Mouse (Mus musculus): ENCODE data around the gene Fbxw21.

DNA sequence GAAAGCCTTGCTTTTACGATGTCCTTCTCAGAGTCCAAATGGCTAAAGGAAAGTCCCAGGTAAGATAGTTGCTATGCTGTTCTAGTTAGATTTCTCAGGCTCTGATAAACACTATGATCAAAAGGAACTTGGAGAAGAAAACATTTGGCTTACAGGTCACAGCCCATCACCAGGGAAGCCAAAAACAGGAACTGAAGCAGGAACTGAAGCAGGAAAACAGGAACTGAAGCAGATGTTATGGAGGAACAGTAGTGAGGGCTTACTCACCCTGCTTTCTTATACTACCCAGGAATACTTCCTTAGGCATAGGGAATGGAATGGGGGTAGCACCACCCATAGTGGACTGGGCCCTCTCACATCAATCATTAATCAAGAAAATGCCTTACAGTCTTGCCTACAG, 38.5 kb upstream of the Fbxw21 start:
- TF ChIP-seq CTCF (IDR thresholded peaks at IDR 0.05; ENCODE audit: low read depth, low read length) (no peak), GATA2 (IDR thresholded peaks at IDR 0.05; ENCODE audit: borderline replicate concordance, low read depth, low read length) (no peak), GATA1 (IDR thresholded peaks at IDR 0.05; ENCODE audit: borderline replicate concordance, low read length) (no peak), TAL1 (conservative IDR thresholded peaks at IDR 0.05; ENCODE audit: low read depth, low read length) (no peak), POLR2AphosphoS5 (IDR thresholded peaks at IDR 0.05; ENCODE audit: insufficient replicate concordance, low read depth, low read length) (no peak)

All from G1E (cell line).